Mouse (Mus musculus) thymus, postnatal 36 days (tissue): Measurements from ENCODE around the gene Ikbke.

Experiments
- DNase-seq, 2 experiments: peaks; one replicate each; pipeline ENCODE4 v3.0.0; 2022; ENCODE audit warnings: mixed read lengths in 2 of 2

The Ikbke gene

DNA sequence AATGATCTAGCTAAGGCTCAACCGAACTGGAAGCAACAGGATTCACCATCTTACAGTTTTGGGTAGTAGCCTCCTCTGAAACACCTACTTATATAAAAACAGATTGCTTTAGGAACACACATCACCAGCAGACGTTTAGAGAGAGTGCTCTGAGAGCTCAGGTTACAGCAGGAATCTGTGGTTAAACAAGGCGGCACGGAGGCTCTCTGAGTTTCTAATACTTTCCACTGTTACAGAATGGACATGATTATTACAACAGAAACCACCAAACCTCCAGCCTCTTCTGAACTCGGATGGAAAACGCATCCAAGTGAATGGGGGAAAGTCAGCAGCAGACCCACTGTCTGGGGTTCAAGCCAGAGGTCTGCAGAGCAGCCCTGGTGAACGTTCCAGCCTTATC, 43.3 kb downstream of the Ikbke start:
- no peak for DNase-seq

DNA sequence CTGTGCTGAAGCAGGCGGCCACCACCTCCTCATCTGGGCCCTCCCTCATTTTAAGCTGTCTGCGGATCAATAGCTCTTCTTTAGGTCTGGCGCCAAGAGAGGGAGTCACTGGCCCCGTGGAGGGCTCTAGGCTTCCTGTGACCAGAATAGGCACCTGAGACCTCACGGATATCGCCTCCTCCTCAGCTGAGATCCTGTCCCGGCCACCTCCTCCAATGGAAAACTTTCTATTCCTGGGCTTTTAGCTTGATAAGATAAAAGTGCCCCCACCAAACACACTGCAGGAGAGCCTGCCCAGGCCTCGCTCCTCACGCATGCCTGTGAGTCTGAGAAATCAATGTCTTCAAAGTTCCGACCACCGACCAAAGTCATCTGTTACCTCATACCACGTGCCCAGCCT, 45.9 kb downstream of the Ikbke start:
- no peak for DNase-seq

DNA sequence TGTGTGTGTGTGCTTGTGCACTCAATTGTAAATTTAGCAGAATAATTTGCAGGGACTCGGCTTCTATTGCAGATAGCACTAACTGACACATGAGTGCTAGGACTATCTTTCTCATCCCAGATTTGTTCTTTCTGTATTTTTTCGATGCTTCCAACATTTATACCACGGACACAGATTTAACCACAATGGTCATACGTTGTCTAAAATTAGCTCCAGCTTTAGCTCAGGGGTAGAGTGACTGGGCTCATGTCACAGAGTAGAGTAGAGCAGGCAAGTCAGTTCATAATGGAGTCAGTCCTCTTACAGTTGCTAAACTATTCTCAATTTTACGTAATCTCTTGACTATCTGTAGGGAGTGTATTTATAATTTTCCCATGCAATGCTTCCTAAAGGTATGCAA, 50.7 kb downstream of the Ikbke start:
- no peak for DNase-seq

DNA sequence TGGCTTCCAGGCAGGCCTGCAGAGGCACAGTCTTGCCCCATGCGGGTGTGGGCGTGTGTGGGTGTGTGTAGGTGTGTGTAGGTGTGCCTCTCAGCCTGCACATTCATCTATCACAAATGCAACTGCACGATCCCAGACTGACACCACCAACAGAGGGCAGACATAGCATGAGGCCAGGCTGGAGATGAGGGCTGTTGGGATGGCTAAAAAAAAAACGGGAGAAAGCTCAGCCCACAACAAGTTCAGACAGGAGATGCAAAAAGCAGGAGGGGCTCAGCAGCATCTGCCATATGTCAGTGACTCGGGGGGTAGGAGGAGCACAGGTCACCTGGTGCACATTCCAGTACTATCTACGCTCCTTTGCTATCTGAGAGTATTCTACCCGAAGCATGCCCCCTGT, 51.2 kb downstream of the Ikbke start:
- no peak for DNase-seq

DNA sequence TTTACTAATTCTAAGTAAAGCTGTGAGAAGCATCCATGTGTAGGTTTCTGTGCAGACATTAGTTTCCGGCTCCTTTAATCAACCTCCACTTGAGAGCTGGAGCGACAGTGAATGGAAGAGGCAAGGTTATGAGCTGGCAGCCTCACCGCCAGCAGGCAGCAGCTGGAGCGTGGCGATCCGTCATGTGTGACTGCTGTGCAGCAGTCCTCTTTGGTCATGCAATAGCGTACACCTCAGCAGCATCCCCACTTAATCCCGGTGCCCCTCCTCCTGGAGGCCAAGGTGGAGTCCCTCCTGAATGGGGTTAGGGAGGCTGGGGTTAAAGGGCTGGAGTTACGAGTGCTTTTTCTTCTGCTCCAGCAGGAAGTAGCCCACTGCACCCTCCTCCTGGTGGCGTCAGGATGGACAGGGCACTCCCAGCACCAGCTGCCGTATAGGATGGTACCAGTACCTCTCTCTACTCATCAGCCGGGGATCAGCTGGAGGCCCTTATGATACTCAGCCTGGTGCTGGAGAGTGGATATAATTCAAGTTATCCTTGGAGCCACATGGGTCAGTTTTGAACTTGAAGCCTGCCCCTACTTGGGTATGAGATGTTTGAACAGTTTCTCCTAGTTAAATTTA, 54.4 kb downstream of the Ikbke start:
- no peak for DNase-seq

DNA sequence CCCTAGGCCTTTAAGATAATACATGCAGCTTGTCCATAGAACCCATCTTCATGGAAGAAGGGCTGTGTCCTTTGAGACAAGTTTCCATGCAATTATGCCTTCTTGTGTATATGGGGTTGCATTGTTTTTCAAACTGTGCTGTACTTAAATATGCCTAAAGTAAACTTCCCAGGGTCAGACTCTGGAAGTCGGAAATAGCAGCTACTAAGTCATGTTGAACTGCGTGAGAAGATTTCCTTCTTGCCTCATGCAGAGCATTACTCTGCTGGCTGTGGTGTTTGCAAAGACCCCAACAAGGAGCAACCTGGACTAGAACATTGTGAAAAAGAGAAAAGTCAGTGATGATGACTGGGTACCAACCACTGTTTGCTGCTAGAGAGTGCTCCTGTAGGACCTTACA, 56.1 kb downstream of the Ikbke start:
- no peak for DNase-seq

DNA sequence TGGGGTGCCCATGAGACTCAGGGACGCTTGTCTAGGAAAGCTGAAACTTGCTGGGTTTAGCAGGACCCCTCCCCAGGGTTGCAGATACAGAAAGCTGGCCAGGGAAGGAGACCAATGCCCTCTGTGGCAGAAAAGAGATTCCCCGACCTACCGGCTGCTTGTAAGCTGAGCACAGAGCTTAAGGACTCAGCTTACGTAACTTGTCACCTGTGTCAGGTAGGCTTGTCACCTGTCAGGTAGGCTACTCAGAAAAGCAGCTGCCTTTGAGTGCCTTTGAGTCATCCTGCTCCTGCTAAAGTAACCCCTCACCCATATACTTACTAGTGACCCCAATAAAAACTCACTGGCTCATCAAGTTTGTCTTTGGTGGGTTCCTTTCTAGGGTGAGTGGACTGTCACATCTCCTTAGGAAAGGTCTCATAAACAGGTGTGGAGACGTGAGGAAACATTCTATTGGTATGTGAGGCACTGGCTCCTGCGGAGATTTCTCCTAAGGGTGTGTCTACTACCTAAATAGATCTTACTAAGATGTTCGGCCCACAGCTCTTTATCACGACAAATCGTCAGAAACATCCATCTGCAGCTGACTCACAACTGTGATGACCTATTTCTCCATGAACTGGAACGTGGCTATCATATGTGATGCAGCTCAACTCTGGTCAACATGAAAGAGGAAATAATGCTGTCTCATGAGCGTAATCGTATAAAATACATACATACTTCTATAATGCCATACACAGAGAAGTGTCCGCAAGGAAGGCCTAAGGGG, 57.4 kb downstream of the Ikbke start:
- no peak for DNase-seq

DNA sequence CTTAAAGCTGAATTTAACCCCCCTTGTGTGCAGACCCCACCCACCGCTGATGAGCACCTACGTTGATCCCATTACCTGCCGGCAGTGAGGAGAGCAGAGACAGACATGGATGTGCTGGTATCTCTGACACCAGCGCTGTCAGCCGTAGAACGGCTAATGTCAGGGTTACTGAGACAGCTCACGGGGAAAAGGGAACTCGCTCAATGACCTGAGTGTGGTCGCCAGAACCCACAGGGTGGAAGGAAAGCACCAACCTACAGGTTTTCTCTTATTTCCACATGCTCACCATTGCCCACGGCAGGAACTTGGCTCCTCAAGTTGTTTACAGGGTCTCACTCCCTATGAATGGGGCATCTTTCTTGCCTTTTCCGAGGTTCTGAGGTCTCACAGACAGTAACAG, 60.5 kb downstream of the Ikbke start:
- DNase-seq: no peak

DNA sequence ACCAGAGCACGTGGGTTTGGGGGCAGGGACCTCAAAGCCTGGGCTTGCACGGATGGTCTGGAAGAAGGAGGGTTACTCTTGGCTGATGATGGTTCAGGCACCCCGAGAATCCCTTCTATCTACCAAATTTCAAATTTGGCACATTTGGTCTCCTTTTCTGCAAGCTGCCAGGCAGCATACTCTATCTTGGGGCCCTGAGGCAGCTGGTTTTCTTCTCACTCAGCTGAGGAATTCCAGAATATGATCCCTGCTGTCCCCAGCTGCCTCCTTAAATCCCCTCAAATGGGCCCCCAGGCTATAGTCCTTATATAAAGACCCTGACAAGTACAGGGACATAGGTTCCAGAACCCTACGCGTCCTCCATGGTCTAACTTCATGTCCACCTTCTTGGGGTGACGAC, 66.0 kb downstream of the Ikbke start:
- no peak for DNase-seq

DNA sequence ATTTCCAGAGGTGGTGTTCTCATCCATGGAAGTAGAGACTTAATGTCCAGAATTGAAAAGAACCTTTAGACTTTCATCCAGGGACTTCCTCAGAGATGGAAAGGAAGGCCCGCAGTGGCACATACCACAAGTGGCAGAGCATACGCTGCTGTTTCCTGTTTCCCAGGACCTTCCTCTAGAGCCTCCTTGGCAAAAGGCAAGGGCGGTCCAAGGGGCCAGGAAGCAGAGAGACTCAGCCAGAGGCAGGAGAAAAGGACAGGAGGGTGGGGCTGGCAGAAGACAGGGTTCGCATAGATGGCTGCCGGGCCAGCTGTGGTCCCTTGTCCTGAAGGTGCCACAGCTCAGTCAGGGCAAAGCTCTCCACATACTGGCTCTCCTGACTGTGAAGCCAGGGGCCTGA, 66.5 kb downstream of the Ikbke start:
- DNase-seq: no peak

DNA sequence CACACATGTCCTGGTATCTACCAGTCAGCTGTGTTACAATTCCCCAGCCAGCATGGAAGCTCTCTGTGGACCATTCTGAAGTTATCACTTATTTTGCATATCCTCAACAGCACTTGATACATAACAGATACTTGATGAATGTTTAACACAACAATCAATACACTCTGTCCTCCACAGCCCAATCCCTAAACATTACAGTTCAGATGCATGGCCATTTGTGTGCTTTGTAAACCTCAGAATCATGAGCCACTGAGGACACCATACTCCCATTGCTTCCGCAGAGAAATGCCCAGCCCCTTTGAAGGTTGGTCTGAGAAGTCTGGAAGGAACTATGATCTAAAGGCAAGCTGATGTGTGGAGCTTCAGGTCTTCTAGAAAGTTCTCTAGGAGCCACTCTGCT, 67.8 kb downstream of the Ikbke start:
- no peak for DNase-seq

DNA sequence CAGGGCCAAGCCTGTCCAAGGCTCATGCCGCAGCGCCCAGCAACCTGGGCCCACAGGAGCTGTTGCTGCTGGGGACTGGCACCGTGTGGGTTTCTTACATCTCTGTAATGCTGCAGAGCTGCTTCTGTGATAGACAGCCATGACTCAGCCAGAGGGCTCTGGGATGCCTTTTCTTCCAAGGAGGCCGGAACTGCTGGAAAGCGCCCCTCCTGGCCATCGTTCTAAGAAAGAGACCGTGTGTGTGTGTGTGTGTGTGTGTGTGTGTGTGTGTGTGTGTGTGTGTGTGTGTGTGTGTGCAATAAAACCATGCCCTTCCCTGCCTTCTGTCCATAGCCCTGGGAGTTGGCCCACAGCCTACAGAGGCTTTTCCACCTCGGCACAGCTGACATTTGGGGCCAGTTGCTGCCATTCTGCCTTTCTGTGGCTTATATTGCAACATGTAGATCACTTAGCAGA, 69.4 kb downstream of the Ikbke start:
- DNase-seq: no peak

DNA sequence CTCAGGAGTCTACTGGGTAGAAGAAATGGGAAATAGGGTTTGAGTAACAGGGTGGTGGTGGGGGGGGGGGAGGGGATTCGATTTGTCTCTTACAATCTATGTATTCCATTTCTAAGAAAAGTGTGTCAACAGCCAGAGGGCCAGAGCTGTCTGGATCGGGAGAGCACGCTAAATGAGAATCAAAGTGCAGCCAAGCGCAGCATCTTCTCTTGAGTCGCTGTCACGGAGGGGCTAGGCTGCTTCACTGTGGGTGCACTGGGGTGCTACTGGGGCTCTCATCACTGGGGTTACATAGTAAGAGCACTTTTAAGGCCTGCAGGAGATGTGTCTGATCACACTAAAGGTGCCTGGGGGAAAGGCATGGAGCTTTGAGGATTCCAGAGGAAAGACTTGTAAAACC, 70.6 kb downstream of the Ikbke start:
- DNase-seq: no peak

DNA sequence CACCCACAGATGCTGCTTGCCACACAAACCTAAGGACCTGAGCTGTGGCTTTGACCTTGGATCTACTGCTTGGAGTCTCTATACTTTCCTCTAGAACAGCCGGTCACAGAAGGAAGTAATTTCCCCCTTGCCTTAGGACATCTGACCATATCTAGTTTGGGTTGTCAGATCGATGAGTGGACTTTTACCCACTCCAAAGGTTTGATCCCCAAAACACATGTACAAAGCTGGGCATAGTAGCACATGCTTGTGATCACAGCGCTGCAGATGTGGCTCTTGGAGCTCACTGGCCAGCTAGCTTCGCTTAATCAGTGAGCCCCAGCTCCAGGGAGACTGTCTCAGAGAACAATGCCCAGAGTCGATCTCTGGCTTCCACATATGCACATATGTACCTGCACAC, 71.3 kb downstream of the Ikbke start:
- no peak for DNase-seq

DNA sequence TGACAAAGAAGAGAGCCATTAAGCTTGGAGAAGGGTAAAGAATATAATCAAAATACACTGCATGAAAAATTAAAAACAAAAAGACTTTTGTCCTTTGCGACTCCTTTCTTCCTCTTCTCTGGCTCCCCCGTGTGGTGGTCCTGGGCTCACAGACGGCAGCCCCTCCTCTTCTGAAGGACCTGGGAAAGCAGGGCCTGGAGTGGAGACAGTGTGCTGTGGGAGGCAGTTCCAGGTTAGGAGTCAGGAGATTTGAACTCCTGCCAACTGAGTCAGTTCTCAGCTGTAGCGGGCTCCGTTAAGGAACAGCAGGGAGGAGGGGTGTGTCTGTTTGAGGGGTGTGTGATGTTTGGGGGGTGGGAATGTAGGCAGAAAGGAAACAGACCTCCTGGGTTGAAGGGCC, 71.9 kb downstream of the Ikbke start:
- DNase-seq: peak; percentile 83 to 87

DNA sequence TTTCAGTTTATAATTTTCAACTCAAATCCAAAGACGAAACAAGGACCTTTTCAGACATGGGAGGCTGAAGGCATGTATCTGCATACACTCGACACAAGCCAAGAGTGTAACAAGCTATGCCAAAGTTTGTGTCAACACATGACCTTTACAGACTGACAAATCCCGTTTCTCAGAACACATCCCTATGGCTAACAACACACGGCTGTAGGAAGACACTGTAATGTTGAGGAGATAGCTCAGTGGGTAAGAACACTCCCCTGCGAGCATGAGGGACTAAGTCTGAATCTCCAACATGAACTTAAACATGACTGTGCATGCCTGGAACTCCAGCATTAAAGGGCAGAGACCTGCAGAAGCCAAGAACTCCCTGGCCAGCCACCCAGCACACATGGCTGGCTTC, 73.1 kb downstream of the Ikbke start:
- no peak for DNase-seq

DNA sequence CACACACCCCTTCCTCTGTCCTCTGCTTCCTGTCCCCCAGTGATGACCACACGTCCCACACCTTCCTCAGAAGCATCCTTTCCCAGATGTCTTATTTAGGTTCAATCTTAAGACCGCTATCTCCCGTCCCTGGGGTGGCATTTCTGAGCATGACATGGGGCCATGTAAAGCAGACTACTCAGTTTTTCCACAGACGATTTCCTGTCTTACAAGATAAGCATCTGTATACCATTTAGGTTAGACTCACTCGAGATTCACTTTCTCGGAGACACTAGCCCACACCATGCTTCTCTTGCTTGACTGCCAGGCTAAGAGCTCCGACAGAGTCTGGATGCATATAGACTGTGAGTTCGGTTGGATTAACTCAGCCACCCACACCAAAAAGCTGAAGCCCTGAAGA, 74.9 kb downstream of the Ikbke start:
- peak; percentile 44 to 60 for DNase-seq
